Mouse (Mus musculus): Measurements from ENCODE around the gene Kmt2d. TPM values are rescaled to one million over a fixed set of nuclear protein-coding genes. Genes with fewer than 3 reads are reported as not detected.
A peak's percentile ranks its signal among the peaks of the same experiment; 100 is the strongest.

Gene Kmt2d
- polyA plus RNA-seq, 1 experiment from 2014 or later: 16.0 TPM

DNA sequence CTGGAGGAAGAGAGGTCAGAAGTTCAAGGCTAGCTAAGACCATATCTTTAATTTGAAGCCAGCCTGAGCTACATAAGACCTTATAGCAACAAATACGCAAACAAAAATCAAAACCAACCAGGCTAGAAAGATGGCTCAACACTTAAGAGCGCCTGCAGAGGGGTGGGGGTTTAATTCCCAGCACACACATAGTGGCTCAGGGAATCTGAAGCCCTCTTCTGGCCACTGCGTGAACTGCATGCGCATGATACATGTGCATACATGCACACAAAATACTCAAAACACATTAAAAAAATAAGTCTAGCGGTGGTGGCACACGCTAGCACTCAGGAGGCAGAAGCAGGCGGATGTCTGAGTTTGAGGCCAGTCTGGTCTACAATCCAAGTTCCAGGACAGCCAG is 85.3 kb downstream of the Kmt2d start:
- Histone ChIP-seq H3K27me3 (ENCODE audit: control insufficient read depth, insufficient read depth, low read length) (peaks cover 67% of the 10 kb centered on the region), H3K4me1 (ENCODE audit: control insufficient read depth, insufficient read depth, low read length) (0 out of 2 replicates have a peak, but pooled peaks cover 2% of the 10 kb centered on the region), H3K9ac (replicated peaks; ENCODE audit: low read length) (no peak overlapping the region), H3K4me3 (replicated peaks; ENCODE audit: low read depth, low read length) (no peak overlapping the region), H3K27ac (replicated peaks; ENCODE audit: low read depth, low read length) (no peak overlapping the region), H3K9me3 (ENCODE audit: control insufficient read depth, low read length) (0 out of 2 replicates have a peak, but pooled peaks cover 2% of the 10 kb centered on the region), H3K4me2 (ENCODE audit: low read length) (no peak overlapping the region), H3K36me3 (ENCODE audit: control insufficient read depth, insufficient read depth, low read length) (no peaks in the 10 kb centered on the region)
- WGBS: 50% methylated on average over 7 of the region's 7 CpGs
- peak; percentile 53 for DNase-seq
- ATAC-seq (ENCODE audit: low FRiP score, low TSS enrichment): no peak

Other genes with a start within 250 kb of the Kmt2d start
- gene Cacnb3, start 240.4 kb downstream of the Kmt2d start, polyA plus RNA-seq (2014; fragmentation: Nextera tagmentation; extraction: Ambion mirVana): 130 and 136 TPM in 2 replicates
- 17.7 and 24.9 TPM in 2 replicates for gene Ddx23, start 208.3 kb downstream of the Kmt2d start, polyA plus RNA-seq (2014; fragmentation: Nextera tagmentation; extraction: Ambion mirVana)
- 7.4 and 9.2 TPM in 2 replicates for gene Rnd1, start 193.7 kb downstream of the Kmt2d start, polyA plus RNA-seq (2014; fragmentation: Nextera tagmentation; extraction: Ambion mirVana)
- gene Ccdc65, start 163.0 kb downstream of the Kmt2d start, polyA plus RNA-seq (2014; fragmentation: Nextera tagmentation; extraction: Ambion mirVana): 5.7 and 6.3 TPM in 2 replicates
- 1.7 and 3.8 TPM in 2 replicates for gene Fkbp11, start 143.0 kb downstream of the Kmt2d start, polyA plus RNA-seq (2014; fragmentation: Nextera tagmentation; extraction: Ambion mirVana)
- gene Arf3, start 108.0 kb downstream of the Kmt2d start, polyA plus RNA-seq (2014; fragmentation: Nextera tagmentation; extraction: Ambion mirVana): 57.5 and 63.3 TPM in 2 replicates
- gene Wnt10b, start 93.1 kb downstream of the Kmt2d start, polyA plus RNA-seq (2014; fragmentation: Nextera tagmentation; extraction: Ambion mirVana): not detected in 2 replicates
- 1.3 and 4.1 TPM in 2 replicates for gene Wnt1, start 81.3 kb downstream of the Kmt2d start, polyA plus RNA-seq (2014; fragmentation: Nextera tagmentation; extraction: Ambion mirVana)
- gene Ddn, start 61.7 kb downstream of the Kmt2d start, polyA plus RNA-seq (2014; fragmentation: Nextera tagmentation; extraction: Ambion mirVana): 0.57 and 0.66 TPM in 2 replicates
- gene Prkag1, start 39.7 kb downstream of the Kmt2d start, polyA plus RNA-seq (2014; fragmentation: Nextera tagmentation; extraction: Ambion mirVana): 56.5 and 72.8 TPM in 2 replicates
- gene Rhebl1, start 23.3 kb upstream of the Kmt2d start, polyA plus RNA-seq (2014; fragmentation: Nextera tagmentation; extraction: Ambion mirVana): 23.7 and 31.9 TPM in 2 replicates
- 0.36 and 0.57 TPM in 2 replicates for gene Dhh, start 27.3 kb upstream of the Kmt2d start, polyA plus RNA-seq (2014; fragmentation: Nextera tagmentation; extraction: Ambion mirVana)
- 11.2 and 19.4 TPM in 2 replicates for gene Lmbr1l, start 47.0 kb upstream of the Kmt2d start, polyA plus RNA-seq (2014; fragmentation: Nextera tagmentation; extraction: Ambion mirVana)
- gene Tuba1b, start 63.4 kb upstream of the Kmt2d start, polyA plus RNA-seq (2014; fragmentation: Nextera tagmentation; extraction: Ambion mirVana): 1,095 and 1,120 TPM in 2 replicates
- not detected in 2 replicates for gene Gm49450, start 82.3 kb upstream of the Kmt2d start, polyA plus RNA-seq (2014; fragmentation: Nextera tagmentation; extraction: Ambion mirVana)
- 17,220 and 18,751 TPM in 2 replicates for gene Tuba1a, start 82.5 kb upstream of the Kmt2d start, polyA plus RNA-seq (2014; fragmentation: Nextera tagmentation; extraction: Ambion mirVana)
- 13.5 and 24.8 TPM in 2 replicates for gene Tuba1c, start 158.7 kb upstream of the Kmt2d start, polyA plus RNA-seq (2014; fragmentation: Nextera tagmentation; extraction: Ambion mirVana)
- 11.7 and 15.5 TPM in 2 replicates for gene Prph, start 184.0 kb upstream of the Kmt2d start, polyA plus RNA-seq (2014; fragmentation: Nextera tagmentation; extraction: Ambion mirVana)
- gene Troap, start 203.4 kb upstream of the Kmt2d start, polyA plus RNA-seq (2014; fragmentation: Nextera tagmentation; extraction: Ambion mirVana): 3.9 and 4.9 TPM in 2 replicates
- gene C1ql4, start 216.6 kb upstream of the Kmt2d start, polyA plus RNA-seq (2014; fragmentation: Nextera tagmentation; extraction: Ambion mirVana): 13.2 and 13.7 TPM in 2 replicates
- gene Dnajc22, start 222.0 kb upstream of the Kmt2d start, polyA plus RNA-seq (2014; fragmentation: Nextera tagmentation; extraction: Ambion mirVana): 0.71 and 1.6 TPM in 2 replicates

Measured in midbrain, embryonic 14.5 days (tissue).